Mouse (Mus musculus) kidney, adult 11 months (tissue): Measurements from ENCODE around the gene Slc46a2.

ENCODE experiments used
- DNase-seq: peaks from one replicate; pipeline ENCODE4 v3.0.0; 2022

The Slc46a2 gene

GRCm38 (mm10) chr4:59890086-59890600, 24.7 kb downstream of the Slc46a2 start:
- no peak for DNase-seq

GRCm38 (mm10) chr4:59888014-59888413, 26.8 kb downstream of the Slc46a2 start:
- DNase-seq, result peak; percentile 73

GRCm38 (mm10) chr4:59887011-59887410, 27.8 kb downstream of the Slc46a2 start:
- DNase-seq, result no peak

- no peak for DNase-seq
Observed at GRCm38 (mm10) chr4:59886281-59886680, 28.6 kb downstream of the Slc46a2 start.

- no peak for DNase-seq
Observed at GRCm38 (mm10) chr4:59884136-59884696, 30.6 kb downstream of the Slc46a2 start.

GRCm38 (mm10) chr4:59881210-59881609, 33.6 kb downstream of the Slc46a2 start:
- no peak for DNase-seq

GRCm38 (mm10) chr4:59880725-59881124, 34.1 kb downstream of the Slc46a2 start:
- no peak for DNase-seq

- no peak for DNase-seq
Observed at GRCm38 (mm10) chr4:59879444-59879843, 35.4 kb downstream of the Slc46a2 start.

GRCm38 (mm10) chr4:59878595-59878994, 36.3 kb downstream of the Slc46a2 start:
- DNase-seq, result no peak

- no peak for DNase-seq
Observed at GRCm38 (mm10) chr4:59877025-59877424, 37.8 kb downstream of the Slc46a2 start.

GRCm38 (mm10) chr4:59876570-59876969, 38.3 kb downstream of the Slc46a2 start:
- no peak for DNase-seq

GRCm38 (mm10) chr4:59873830-59874229, 41.0 kb downstream of the Slc46a2 start:
- no peak for DNase-seq

- no peak for DNase-seq
Observed at GRCm38 (mm10) chr4:59873240-59873639, 41.6 kb downstream of the Slc46a2 start.

GRCm38 (mm10) chr4:59870859-59871591, 43.8 kb downstream of the Slc46a2 start:
- DNase-seq, result peak; percentile 61

- DNase-seq, result no peak
Observed at GRCm38 (mm10) chr4:59870433-59870832, 44.4 kb downstream of the Slc46a2 start.

- no peak for DNase-seq
Observed at GRCm38 (mm10) chr4:59869488-59870057, 45.3 kb downstream of the Slc46a2 start.

- no peak for DNase-seq
Observed at GRCm38 (mm10) chr4:59868086-59868485, 46.8 kb downstream of the Slc46a2 start.

GRCm38 (mm10) chr4:59863869-59864268, 51.0 kb downstream of the Slc46a2 start:
- DNase-seq, result no peak

- DNase-seq, result no peak
Observed at GRCm38 (mm10) chr4:59862335-59862734, 52.5 kb downstream of the Slc46a2 start.

- no peak for DNase-seq
Observed at GRCm38 (mm10) chr4:59861871-59862270, 53.0 kb downstream of the Slc46a2 start.

- no peak for DNase-seq
Observed at GRCm38 (mm10) chr4:59860431-59860830, 54.4 kb downstream of the Slc46a2 start.

GRCm38 (mm10) chr4:59859693-59860425, 55.0 kb downstream of the Slc46a2 start:
- peak; percentile 81 for DNase-seq
